Mouse (Mus musculus): ENCODE results near the gene Pla2g12a. TPM values are rescaled to one million over a fixed set of nuclear protein-coding genes. Genes with fewer than 3 reads are reported as not detected.
A peak's percentile ranks its signal among the peaks of the same experiment; 100 is the strongest.

Gene Pla2g12a
- polyA plus RNA-seq, 1 experiment from 2014 or later = 25.2 TPM

- no peaks in the 10 kb centered on the region for H3K27me3 ChIP-seq
- 0% methylated on average over 34 of the region's 34 CpGs for WGBS
- H3K9me3 ChIP-seq = no peaks in the 10 kb centered on the region
- H3K4me1 ChIP-seq = peaks cover 15% of the 10 kb centered on the region
- peak within 1 kb of the TSS; percentile 62 for H3K27ac ChIP-seq
- no peaks in the 10 kb centered on the region; the same call in 1 of the 2 replicates for H3K36me3 ChIP-seq
- ATAC-seq (ENCODE audit: insufficient number of reproducible peaks, insufficient read depth, low FRiP score, low TSS enrichment) = peak; percentile 92
- H3K4me2 ChIP-seq (replicated peaks) = peak within 1 kb of the TSS; percentile 79
- H3K9ac ChIP-seq = peak within 1 kb of the TSS; percentile 60
- H3K4me3 ChIP-seq = peak within 1 kb of the TSS; percentile 61
Measured at GRCm38 (mm10) chr3:129901271-129901809, 22.9 kb downstream of the Pla2g12a start, which contains the start of gene Casp6. Casp6 (plus strand) TSS chr3:129901425.

GRCm38 (mm10) chr3:129903369-129903768 is 25.0 kb downstream of the Pla2g12a start:
- WGBS = 89% methylated on average over 3 of the region's 3 CpGs
- Histone ChIP-seq H3K4me2 (replicated peaks) (no peak overlapping the region), H3K4me1 (peaks cover 15% of the 10 kb centered on the region), H3K36me3 (peaks cover 4% of the 10 kb centered on the region; the same call in 1 of the 2 replicates), H3K9ac (no peak overlapping the region), H3K27me3 (no peaks in the 10 kb centered on the region), H3K9me3 (no peaks in the 10 kb centered on the region), H3K27ac (no peak overlapping the region), H3K4me3 (no peak overlapping the region)
- ATAC-seq (ENCODE audit: insufficient number of reproducible peaks, insufficient read depth, low FRiP score, low TSS enrichment) = no peak

GRCm38 (mm10) chr3:129903866-129904265 is 25.5 kb downstream of the Pla2g12a start:
- Histone ChIP-seq H3K4me1 (peaks cover 15% of the 10 kb centered on the region), H3K4me3 (no peak overlapping the region), H3K27me3 (no peaks in the 10 kb centered on the region), H3K9me3 (no peaks in the 10 kb centered on the region), H3K27ac (no peak overlapping the region), H3K4me2 (replicated peaks) (no peak overlapping the region), H3K9ac (no peak overlapping the region), H3K36me3 (peaks cover 9% of the 10 kb centered on the region)
- no peak for ATAC-seq (ENCODE audit: insufficient number of reproducible peaks, insufficient read depth, low FRiP score, low TSS enrichment)
- 89% methylated on average over 8 of the region's 8 CpGs for whole genome bisulfite sequencing

- no peaks in the 10 kb centered on the region for H3K9me3 ChIP-seq
- H3K27ac ChIP-seq = no peak overlapping the region
- peaks cover 16% of the 10 kb centered on the region for H3K36me3 ChIP-seq
- no peak for ATAC-seq (ENCODE audit: insufficient number of reproducible peaks, insufficient read depth, low FRiP score, low TSS enrichment)
- WGBS = 87% methylated on average over 7 of the region's 7 CpGs
- no peak overlapping the region for H3K9ac ChIP-seq
- no peak overlapping the region for H3K4me3 ChIP-seq
- H3K27me3 ChIP-seq = no peaks in the 10 kb centered on the region
- peaks cover 15% of the 10 kb centered on the region for H3K4me1 ChIP-seq
- no peak overlapping the region for H3K4me2 ChIP-seq (replicated peaks)
Measured at GRCm38 (mm10) chr3:129904381-129905132, 26.2 kb downstream of the Pla2g12a start.

- no peak for ATAC-seq (ENCODE audit: insufficient number of reproducible peaks, insufficient read depth, low FRiP score, low TSS enrichment)
- WGBS = 89% methylated on average over 14 of the region's 14 CpGs
- Histone ChIP-seq H3K27me3 (no peaks in the 10 kb centered on the region), H3K36me3 (peaks cover 57% of the 10 kb centered on the region), H3K9me3 (no peaks in the 10 kb centered on the region), H3K9ac (no peak overlapping the region), H3K4me2 (replicated peaks) (no peak overlapping the region), H3K4me3 (no peak overlapping the region), H3K4me1 (no peaks in the 10 kb centered on the region), H3K27ac (no peak overlapping the region)
Measured at GRCm38 (mm10) chr3:129912025-129912424, 33.6 kb downstream of the Pla2g12a start.

- 94% methylated on average over 13 of the region's 13 CpGs for WGBS
- Histone ChIP-seq H3K9ac (no peak overlapping the region), H3K9me3 (no peaks in the 10 kb centered on the region), H3K36me3 (peaks cover 56% of the 10 kb centered on the region), H3K4me1 (no peaks in the 10 kb centered on the region), H3K4me2 (replicated peaks) (no peak overlapping the region), H3K27ac (no peak overlapping the region), H3K4me3 (no peak overlapping the region), H3K27me3 (no peaks in the 10 kb centered on the region)
- ATAC-seq (ENCODE audit: insufficient number of reproducible peaks, insufficient read depth, low FRiP score, low TSS enrichment) = no peak
Measured at GRCm38 (mm10) chr3:129913241-129913640, 34.8 kb downstream of the Pla2g12a start.

GRCm38 (mm10) chr3:129917424-129917823 is 39.0 kb downstream of the Pla2g12a start:
- Histone ChIP-seq H3K9me3 (no peaks in the 10 kb centered on the region), H3K9ac (no peak overlapping the region), H3K27me3 (no peaks in the 10 kb centered on the region), H3K36me3 (peaks cover 19% of the 10 kb centered on the region), H3K4me2 (replicated peaks) (no peak overlapping the region), H3K4me1 (no peaks in the 10 kb centered on the region), H3K27ac (no peak overlapping the region), H3K4me3 (no peak overlapping the region)
- ATAC-seq (ENCODE audit: insufficient number of reproducible peaks, insufficient read depth, low FRiP score, low TSS enrichment) = no peak
- whole genome bisulfite sequencing = 71% methylated on average over 3 of the region's 3 CpGs

- Histone ChIP-seq H3K27ac (no peak overlapping the region), H3K9ac (no peak overlapping the region), H3K9me3 (no peaks in the 10 kb centered on the region), H3K4me2 (replicated peaks) (no peak overlapping the region), H3K4me1 (no peaks in the 10 kb centered on the region), H3K36me3 (peaks cover 11% of the 10 kb centered on the region), H3K4me3 (no peak overlapping the region), H3K27me3 (no peaks in the 10 kb centered on the region)
- WGBS = 13% methylated on average over 13 of the region's 13 CpGs
- no peak for ATAC-seq (ENCODE audit: insufficient number of reproducible peaks, insufficient read depth, low FRiP score, low TSS enrichment)
Measured at GRCm38 (mm10) chr3:129918434-129918833, 40.0 kb downstream of the Pla2g12a start.

GRCm38 (mm10) chr3:129923581-129923980 is 45.2 kb downstream of the Pla2g12a start:
- Histone ChIP-seq H3K4me3 (no peak overlapping the region), H3K9me3 (no peaks in the 10 kb centered on the region), H3K27me3 (no peaks in the 10 kb centered on the region), H3K4me2 (replicated peaks) (no peak overlapping the region), H3K4me1 (no peaks in the 10 kb centered on the region), H3K9ac (no peak overlapping the region), H3K27ac (no peak overlapping the region), H3K36me3 (no peaks in the 10 kb centered on the region)
- WGBS = 84% methylated on average over 7 of the region's 7 CpGs
- ATAC-seq (ENCODE audit: insufficient number of reproducible peaks, insufficient read depth, low FRiP score, low TSS enrichment) = no peak

GRCm38 (mm10) chr3:129925861-129926260 is 47.5 kb downstream of the Pla2g12a start:
- Histone ChIP-seq H3K27me3 (no peaks in the 10 kb centered on the region), H3K4me3 (no peak overlapping the region), H3K36me3 (no peaks in the 10 kb centered on the region), H3K4me1 (no peaks in the 10 kb centered on the region), H3K4me2 (replicated peaks) (no peak overlapping the region), H3K9me3 (no peaks in the 10 kb centered on the region), H3K9ac (no peak overlapping the region), H3K27ac (no peak overlapping the region)
- ATAC-seq (ENCODE audit: insufficient number of reproducible peaks, insufficient read depth, low FRiP score, low TSS enrichment) = no peak
- 80% methylated on average over 3 of the region's 3 CpGs for WGBS

- Histone ChIP-seq H3K4me2 (replicated peaks) (no peak overlapping the region), H3K4me3 (no peak overlapping the region), H3K36me3 (no peaks in the 10 kb centered on the region), H3K27me3 (no peaks in the 10 kb centered on the region), H3K9me3 (no peaks in the 10 kb centered on the region), H3K4me1 (no peaks in the 10 kb centered on the region), H3K27ac (no peak overlapping the region), H3K9ac (no peak overlapping the region)
- ATAC-seq (ENCODE audit: insufficient number of reproducible peaks, insufficient read depth, low FRiP score, low TSS enrichment) = no peak
- WGBS = 66% methylated on average over 6 of the region's 6 CpGs
Measured at GRCm38 (mm10) chr3:129930213-129930778, 51.9 kb downstream of the Pla2g12a start.

- H3K9ac ChIP-seq = no peak overlapping the region
- no peaks in the 10 kb centered on the region for H3K4me1 ChIP-seq
- no peak overlapping the region for H3K4me2 ChIP-seq (replicated peaks)
- no peaks in the 10 kb centered on the region for H3K9me3 ChIP-seq
- ATAC-seq (ENCODE audit: insufficient number of reproducible peaks, insufficient read depth, low FRiP score, low TSS enrichment) = no peak
- WGBS = 46% methylated on average over 4 of the region's 4 CpGs
- H3K4me3 ChIP-seq = no peak overlapping the region
- no peaks in the 10 kb centered on the region for H3K27me3 ChIP-seq
- no peaks in the 10 kb centered on the region for H3K36me3 ChIP-seq
- no peak overlapping the region for H3K27ac ChIP-seq
Measured at GRCm38 (mm10) chr3:129932443-129932842, 54.0 kb downstream of the Pla2g12a start.
